Mouse (Mus musculus) testis, adult 2 months (tissue): Measurements from ENCODE around the gene Tbc1d4.

Experiments used
- CTCF ChIP-seq: fragments of 200-500 bp; IDR thresholded peaks from 2 replicates; pipeline ENCODE4 v1.5.1; 2012; ENCODE audit warnings: low read depth, mild to moderate bottlenecking, inconsistent platforms, low read length, moderate library complexity; ENCODE audit not compliant: control insufficient read depth, insufficient read depth, insufficient replicate concordance
- POLR2A ChIP-seq: fragments of 200-500 bp; IDR thresholded peaks from 2 replicates; pipeline ENCODE4 v1.6.1; 2012; ENCODE audit warnings: low read depth, mild to moderate bottlenecking, inconsistent platforms, low read length, moderate library complexity; ENCODE audit not compliant: control insufficient read depth

GRCm38 (mm10) chr14:101488264-101488810, 120.7 kb downstream of the Tbc1d4 start:
- TF ChIP-seq CTCF (no peak), POLR2A (no peak)
